In genomic region chr1:37505348-37505730, GRCm38 (mm10) we compare ENCODE assay signal across 14 mouse cellular contexts. TPM values are rescaled to one million over a fixed set of nuclear protein-coding genes. Genes with fewer than 3 reads are reported as not detected.
DNase-seq lines count a peak whose midpoint lies in the region; ATAC-seq and TF ChIP-seq lines count a peak whose summit lies in the region.
"Had no signal": no experiment of that assay in that cellular context is flagged by ENCODE, and none has a peak within 500 bp of the region (broad histone marks: within the 10 kb centered on the region; RNA-seq: fewer than 3 reads in every experiment).

No protein-coding gene starts in this region.

- no peak overlapping the region for H3K9ac ChIP-seq in kidney, postnatal 0 days (ENCODE audit: low read depth, low read length)
- no peak overlapping the region for H3K9ac ChIP-seq in intestine, embryonic 15.5 days
- H3K9ac ChIP-seq: embryonic facial prominence, embryonic 15.5 days; forebrain, embryonic 12.5 days; liver, embryonic 14.5 days had no signal

- H3K27me3 ChIP-seq in kidney, postnatal 0 days (ENCODE audit: insufficient read depth, low read length) = no peaks in the 10 kb centered on the region
- no peaks in the 10 kb centered on the region for H3K27me3 ChIP-seq in intestine, embryonic 15.5 days (replicated peaks)
- H3K27me3 ChIP-seq: embryonic facial prominence, embryonic 15.5 days; forebrain, embryonic 12.5 days had no signal

- no peak overlapping the region for H3K4me3 ChIP-seq in kidney, postnatal 0 days (replicated peaks; ENCODE audit: low read depth, low read length)
- H3K4me3 ChIP-seq in intestine, embryonic 15.5 days (replicated peaks) = no peak overlapping the region
- H3K4me3 ChIP-seq: embryonic facial prominence, embryonic 15.5 days; forebrain, embryonic 12.5 days; megakaryocyte, embryonic 14.5 days had no signal

- H3K36me3 ChIP-seq in kidney, postnatal 0 days (ENCODE audit: insufficient read depth, low read length) = no peaks in the 10 kb centered on the region
- H3K36me3 ChIP-seq in intestine, embryonic 15.5 days = peaks cover 5% of the 10 kb centered on the region; the same call in 1 of the 2 replicates
- H3K36me3 ChIP-seq: forebrain, embryonic 12.5 days had no signal

- ATAC-seq in kidney, postnatal 0 days (replicated peaks; ENCODE audit: low FRiP score, low read depth) = no peak
- ATAC-seq in common myeloid progenitor, adult 5-6 weeks (replicated peaks; ENCODE audit: low read depth, poor library complexity, severe bottlenecking) = peak; percentile 43
- ATAC-seq in intestine, embryonic 15.5 days = 0 out of 2 replicates have a peak, but pooled peaks have one; percentile 20
- ATAC-seq in megakaryocyte progenitor cell, adult 5-6 weeks (replicated peaks; ENCODE audit: poor library complexity) = peak; percentile 47
- ATAC-seq: activated CD4-positive, CD25-positive, alpha-beta regulatory T cell, adult 4 months; hindbrain, postnatal 0 days had no signal

- peaks cover 5% of the 10 kb centered on the region for H3K9me3 ChIP-seq in kidney, postnatal 0 days (replicated peaks; ENCODE audit: low read length)
- H3K9me3 ChIP-seq in intestine, embryonic 15.5 days = no peaks in the 10 kb centered on the region
- H3K9me3 ChIP-seq: embryonic facial prominence, embryonic 15.5 days; forebrain, embryonic 12.5 days had no signal

- no peak overlapping the region for H3K4me2 ChIP-seq in kidney, postnatal 0 days (ENCODE audit: low read length)
- no peak overlapping the region for H3K4me2 ChIP-seq in intestine, embryonic 15.5 days (replicated peaks)
- H3K4me2 ChIP-seq: embryonic facial prominence, embryonic 15.5 days; forebrain, embryonic 12.5 days had no signal

- DNase-seq in kidney, postnatal 0 days (ENCODE audit: low spot score) = no peak
- no peak for DNase-seq in kidney, adult 11 months
- DNase-seq in frontal cortex, postnatal 10 days (ENCODE audit: low spot score in 2 of 2) = no peak
- DNase-seq in right cerebral cortex, postnatal 25 days = no peak
- DNase-seq: cerebellum, postnatal 36 days had no signal

- WGBS in kidney, postnatal 0 days = 81% methylated on average over 9 of the region's 9 CpGs
- 80% methylated on average over 9 of the region's 9 CpGs for WGBS in intestine, embryonic 15.5 days

- TF ChIP-seq CTCF in kidney, postnatal 0 days (IDR thresholded peaks at IDR 0.05; ENCODE audit: low read depth) = peak; percentile 17; the same call in 1 of the 2 replicates

- H3K4me1 ChIP-seq in kidney, postnatal 0 days (replicated peaks; ENCODE audit: insufficient read depth, low read length) = 0 out of 2 replicates have a peak, but pooled peaks cover 6% of the 10 kb centered on the region
- peaks cover 31% of the 10 kb centered on the region for H3K4me1 ChIP-seq in intestine, embryonic 15.5 days (replicated peaks)
- H3K4me1 ChIP-seq: forebrain, embryonic 12.5 days had no signal

- peak overlapping the region; percentile 60; the same call in 1 of the 2 replicates for H3K27ac ChIP-seq in kidney, postnatal 0 days
- H3K27ac ChIP-seq in intestine, embryonic 15.5 days = peak overlapping the region; percentile 59
- H3K27ac ChIP-seq: embryonic facial prominence, embryonic 15.5 days; forebrain, embryonic 12.5 days; hindbrain, postnatal 0 days; liver, embryonic 14.5 days had no signal

RNA-seq across cellular contexts. Expression of gene Mgat4a, which starts 35.5 kb away (rescaled TPM):
- polyA plus RNA-seq in kidney, postnatal 0 days (2015; fragmentation: Nextera tagmentation; extraction: Ambion mirVana) = 6.9 and 8.3 TPM in 2 replicates
- 9.9 and 15.8 TPM in 2 replicates for total RNA-seq in common myeloid progenitor, adult 5-6 weeks (2017)
- 44.5 and 46.3 TPM in 2 replicates for polyA plus RNA-seq in intestine, embryonic 15.5 days (2015; fragmentation: Nextera tagmentation; extraction: Ambion mirVana)
- 10.7 and 10.9 TPM in 2 replicates for total RNA-seq in megakaryocyte progenitor cell, adult 5-6 weeks (2015)
- 27.4 and 29.5 TPM in 2 replicates for total RNA-seq in megakaryocyte progenitor cell, adult 5-6 weeks (2017)
